Mouse (Mus musculus) urinary bladder, adult 18-20 months (tissue): Measurements from ENCODE around the gene D2hgdh.
"Not testable (repeated sequence)": the region's sequence is repeated elsewhere in the genome, so short reads cannot be mapped to it uniquely, and the experiment has no call there.

Experiments
- DNase-seq, 2 experiments: peaks; one replicate each; pipeline ENCODE4 v3.0.0; 2022; ENCODE audit warnings: low spot score in 2 of 2, mixed read lengths in 2 of 2

D2hgdh gene

GRCm38 (mm10) chr1:93826540-93826835, 1.8 kb downstream of the D2hgdh start:
- no peak for DNase-seq

DNA sequence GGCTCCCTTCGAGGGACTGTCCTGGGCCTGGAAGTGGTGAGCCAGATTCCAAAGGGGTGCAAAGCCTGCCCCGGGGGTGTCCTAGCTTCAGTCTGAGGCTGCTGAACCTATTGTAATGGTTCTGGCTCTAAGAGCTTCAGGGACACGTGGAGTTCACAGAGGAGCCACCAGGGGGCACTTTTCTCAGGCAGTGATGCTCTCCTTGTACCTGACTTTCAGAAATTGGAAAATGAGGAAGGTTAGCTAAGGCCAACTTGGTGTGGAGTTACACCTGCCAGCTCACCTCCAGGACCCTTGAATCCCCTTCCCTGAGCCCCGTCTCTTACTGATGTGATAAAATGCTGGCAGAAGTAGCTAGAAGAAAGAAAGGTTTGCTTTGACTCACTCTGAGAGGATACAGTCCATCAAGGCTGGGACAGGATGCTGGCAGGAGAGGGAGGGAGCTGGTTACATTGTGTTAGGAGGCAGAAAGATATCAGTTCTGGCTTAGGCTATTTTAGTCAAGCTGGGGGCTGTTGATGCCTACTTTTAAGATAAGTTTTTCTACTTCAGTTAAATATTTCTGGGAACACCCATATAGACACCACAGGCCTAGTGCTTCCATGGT, 8.1 kb downstream of the D2hgdh start:
- not testable (repeated sequence) for DNase-seq

GRCm38 (mm10) chr1:93834671-93835150, 10.0 kb downstream of the D2hgdh start:
- DNase-seq: no peak

DNA sequence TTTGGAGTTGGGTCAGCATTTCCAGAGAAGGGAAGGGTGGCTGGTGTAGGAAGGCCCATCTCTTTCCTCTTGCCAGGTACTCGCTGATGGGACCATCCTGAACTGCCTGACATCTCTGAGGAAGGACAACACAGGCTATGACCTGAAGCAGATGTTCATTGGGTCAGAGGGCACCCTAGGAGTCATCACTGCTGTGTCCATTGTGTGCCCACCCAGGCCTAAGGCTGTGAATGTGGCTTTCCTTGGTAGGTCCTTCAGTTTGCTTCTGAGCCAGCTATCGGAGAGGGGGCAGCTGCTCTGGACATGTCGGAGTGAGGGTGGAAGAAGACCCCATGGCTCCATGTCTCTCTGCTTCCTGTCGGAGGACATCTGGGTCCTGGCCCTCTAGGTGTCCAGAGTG, 10.5 kb downstream of the D2hgdh start:
- DNase-seq: no peak

GRCm38 (mm10) chr1:93835876-93836531, 11.3 kb downstream of the D2hgdh start:
- DNase-seq: no peak

DNA sequence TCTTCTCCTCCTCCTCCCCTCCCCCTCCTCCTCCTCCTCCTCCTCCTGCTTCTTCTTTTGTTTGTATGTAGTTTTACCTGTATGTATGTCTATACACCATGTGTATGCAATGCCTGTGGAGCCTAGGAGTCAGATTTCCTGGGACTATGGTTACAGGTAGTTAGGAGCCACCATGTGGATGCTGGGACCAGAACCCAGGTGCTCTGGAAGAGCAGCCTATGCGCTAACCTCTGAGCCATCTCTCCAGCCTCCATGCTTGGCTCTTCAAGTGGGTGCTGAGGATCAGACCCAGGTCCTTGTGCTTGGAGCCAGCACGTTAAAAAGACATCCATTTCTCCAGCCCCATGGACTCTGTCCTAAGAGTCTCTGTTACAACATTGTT, 11.8 kb downstream of the D2hgdh start:
- no peak for DNase-seq

GRCm38 (mm10) chr1:93837335-93837734, 12.6 kb downstream of the D2hgdh start:
- DNase-seq: no peak

DNA sequence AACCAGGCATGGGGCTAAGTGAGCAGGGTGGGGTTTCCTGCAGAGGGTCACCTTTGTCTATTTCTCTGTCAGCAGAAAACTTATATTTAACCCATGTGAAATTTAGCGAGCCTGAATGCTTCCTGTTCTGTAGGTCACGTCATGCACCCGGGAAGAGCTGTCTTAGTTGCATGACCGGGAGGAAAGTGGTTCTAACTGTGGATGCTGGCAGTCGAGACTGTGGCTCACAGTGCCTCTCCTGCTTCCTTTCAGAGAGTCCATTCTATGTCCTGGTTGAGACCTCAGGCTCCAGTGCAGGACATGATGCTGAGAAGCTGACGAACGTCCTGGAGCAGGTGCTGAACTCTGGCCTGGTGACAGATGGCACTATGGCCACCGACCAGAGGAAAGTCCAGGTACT, 13.9 kb downstream of the D2hgdh start:
- DNase-seq: not testable (repeated sequence)

- not testable (repeated sequence) for DNase-seq
Measured at GRCm38 (mm10) chr1:93845766-93846366, 21.2 kb downstream of the D2hgdh start.

GRCm38 (mm10) chr1:93855790-93856189, 31.1 kb downstream of the D2hgdh start:
- DNase-seq: not testable (repeated sequence)

DNA sequence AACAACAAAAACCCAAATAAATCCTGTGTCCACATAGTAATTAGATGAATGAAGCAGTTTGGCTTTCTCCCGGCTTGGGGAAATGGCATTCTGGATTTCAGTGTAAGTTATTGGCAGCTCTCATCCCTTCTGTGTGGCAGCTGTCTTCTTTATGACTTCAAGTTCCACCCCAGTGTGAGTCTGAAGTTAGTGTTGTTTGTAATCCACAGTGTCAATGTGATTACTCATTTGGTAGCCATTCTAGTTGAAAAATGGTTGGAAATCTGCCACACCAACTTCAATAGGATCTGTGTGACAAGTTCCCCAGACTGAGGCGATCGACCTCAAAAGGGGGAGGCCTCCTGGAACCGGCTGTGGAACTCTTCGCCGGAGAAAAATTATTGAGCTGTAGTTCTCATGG, 32.7 kb downstream of the D2hgdh start:
- DNase-seq: no peak

DNA sequence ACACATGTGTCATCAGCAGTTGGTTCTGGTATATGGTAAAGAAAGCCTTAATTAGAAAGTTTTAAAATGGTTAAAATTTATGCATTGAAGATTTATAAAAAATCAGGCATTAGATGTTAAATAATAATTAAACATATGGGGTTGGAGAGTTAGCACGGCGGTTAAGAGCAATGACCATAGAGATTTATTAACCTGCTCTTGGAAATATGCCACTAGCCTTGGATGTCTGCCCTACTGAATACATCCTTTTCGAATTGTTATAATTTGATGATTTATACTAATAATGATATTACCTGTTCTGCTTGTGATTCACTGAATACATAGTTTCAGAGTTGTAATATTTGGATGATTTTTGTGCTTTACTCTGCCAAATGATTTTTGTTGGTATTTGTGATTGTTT, 33.3 kb downstream of the D2hgdh start:
- DNase-seq: no peak

DNA sequence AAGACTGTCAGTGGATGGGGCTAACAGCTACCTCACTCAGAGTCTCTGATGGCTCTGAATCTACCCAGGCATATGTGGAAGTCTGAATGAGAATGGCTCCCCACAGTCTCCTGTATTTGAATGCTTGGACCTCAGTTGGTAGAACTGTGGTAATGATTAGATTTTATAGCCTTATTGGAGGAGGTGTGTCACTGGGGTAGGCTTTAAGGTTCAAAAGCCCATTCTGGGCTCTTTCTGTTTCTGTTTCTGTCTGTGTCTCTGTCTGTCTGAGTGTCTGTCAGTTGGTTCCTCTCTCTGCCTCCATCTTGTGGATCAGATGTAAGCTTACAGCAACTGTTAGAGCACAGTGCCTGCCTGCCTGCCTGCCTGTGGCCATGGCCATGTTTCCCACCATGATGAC, 34.9 kb downstream of the D2hgdh start:
- DNase-seq: no peak

DNA sequence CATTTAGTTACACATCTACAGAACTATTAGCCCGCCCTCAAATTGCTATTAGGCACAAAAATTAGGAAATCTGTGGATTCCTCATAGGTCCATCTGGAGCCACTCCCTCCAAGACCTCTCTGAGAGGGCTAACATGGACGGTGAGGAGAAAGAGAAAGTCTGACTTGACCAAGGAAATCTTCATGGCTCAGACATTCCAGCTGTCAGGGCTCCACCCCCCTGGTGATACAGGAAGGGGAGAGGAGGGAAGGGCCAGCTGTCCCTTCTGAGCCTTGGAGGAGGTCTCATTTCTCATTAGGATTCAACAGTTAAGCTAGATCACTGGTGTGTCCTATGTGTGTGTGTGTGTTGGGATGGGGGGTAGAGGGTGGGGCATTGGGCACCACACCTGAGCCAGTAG, 36.3 kb downstream of the D2hgdh start, which contains the start of gene Gal3st2:
Gene Gal3st2 (plus strand): TSS at position 259 of the 400 bp plus-strand sequence.
- not testable (repeated sequence) for DNase-seq

DNA sequence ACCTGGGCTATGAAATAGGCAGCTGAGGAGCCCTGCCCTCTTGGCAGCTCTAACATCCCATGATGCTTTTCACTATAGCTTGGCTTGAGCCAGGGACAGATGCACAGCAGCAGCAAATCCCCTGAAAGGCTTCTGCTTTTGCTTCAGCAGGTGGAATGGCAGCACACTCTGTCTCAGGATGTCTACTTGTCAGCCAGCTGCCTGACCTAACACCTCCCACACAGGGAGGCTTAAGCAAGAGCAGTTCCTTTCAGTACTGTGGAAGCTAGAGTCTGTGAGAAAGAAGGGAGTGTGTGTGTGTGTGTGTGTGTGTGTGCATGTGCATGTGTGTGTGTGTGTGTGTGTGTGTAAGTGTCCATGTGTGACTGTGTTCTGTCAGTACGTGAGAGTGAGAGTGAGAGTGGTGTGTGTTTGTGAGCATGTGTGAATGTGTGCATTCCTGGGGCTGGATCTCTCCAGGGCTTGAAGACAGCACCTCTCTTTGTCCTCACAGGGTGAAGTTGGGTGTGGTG, 46.9 kb downstream of the D2hgdh start:
- not testable (repeated sequence) for DNase-seq

- DNase-seq: not testable (repeated sequence)
Measured at GRCm38 (mm10) chr1:93874405-93874804, 49.7 kb downstream of the D2hgdh start.

GRCm38 (mm10) chr1:93881778-93882177, 57.1 kb downstream of the D2hgdh start:
- not testable (repeated sequence) for DNase-seq

DNA sequence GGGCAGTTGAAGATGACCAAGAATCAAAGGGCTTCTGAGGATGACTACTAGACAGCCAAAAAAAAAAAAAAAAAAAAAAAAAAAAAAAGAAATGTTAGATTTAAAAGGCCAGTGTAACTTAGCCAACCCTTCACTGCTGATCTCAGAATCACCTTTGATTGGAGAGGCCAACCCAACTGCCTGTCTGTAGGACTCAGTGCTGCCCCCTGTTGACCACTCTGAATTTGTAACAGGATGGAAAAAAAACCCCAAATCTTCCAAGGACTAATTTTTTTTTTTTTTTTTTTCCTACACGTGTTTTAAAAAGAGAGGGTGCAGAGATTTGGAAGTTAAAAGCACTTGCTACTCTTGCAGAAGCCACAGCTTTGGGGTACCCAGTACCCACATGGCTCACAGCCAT, 66.2 kb downstream of the D2hgdh start:
- DNase-seq: not testable (repeated sequence)

DNA sequence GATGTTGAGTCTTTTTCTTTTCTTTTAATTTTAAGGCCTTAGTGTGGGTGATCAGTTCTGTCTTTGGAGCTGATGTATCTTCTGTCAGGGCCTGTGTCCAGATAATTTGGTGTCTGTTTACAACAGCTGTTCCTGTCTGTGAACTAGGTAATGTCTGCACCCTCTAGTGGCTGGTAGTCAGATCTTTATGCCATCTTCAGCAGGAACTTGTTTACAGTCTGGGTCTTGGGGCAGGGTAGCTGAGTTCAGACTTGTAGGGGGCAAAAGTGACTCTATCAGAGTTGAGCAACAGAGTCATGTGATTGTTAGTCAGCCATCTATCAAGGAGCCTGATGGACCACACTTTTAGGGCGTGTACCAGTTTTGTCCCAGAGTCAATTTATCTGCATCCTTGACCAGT, 72.7 kb downstream of the D2hgdh start:
- DNase-seq: not testable (repeated sequence)

DNA sequence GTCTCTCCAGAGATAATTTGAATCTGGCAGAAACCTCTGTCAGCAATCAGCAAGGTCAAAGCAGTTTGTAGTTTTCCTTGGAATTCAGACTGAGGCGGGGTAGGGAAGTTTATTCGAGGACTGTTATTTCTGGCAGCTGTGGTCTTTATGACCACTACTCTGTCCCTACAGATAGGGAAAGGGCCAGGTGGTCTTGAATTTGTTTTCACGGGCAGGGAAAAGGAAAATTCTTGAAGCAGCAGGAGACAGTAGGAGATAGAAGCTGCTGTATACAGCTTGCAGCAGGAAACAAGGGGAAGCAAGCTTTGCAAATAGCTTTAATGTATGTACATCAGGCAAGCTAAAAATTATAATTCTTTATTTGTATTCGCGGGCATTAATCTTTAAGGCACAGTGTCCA, 76.6 kb downstream of the D2hgdh start:
- DNase-seq: not testable (repeated sequence)
